Mouse (Mus musculus): ENCODE measurements at regions not wholly inside any gene's neighbourhood (a gene's known extent, or its start where the extent isn't known, plus 50 kb on each side); places are given as distances from the start of the nearest gene placed in this dataset.

- TF ChIP-seq POLR2A (IDR thresholded peaks at IDR 0.05; ENCODE audit: borderline replicate concordance, low read depth, low read length) (no peak), CTCF (IDR thresholded peaks at IDR 0.05; ENCODE audit: low read depth, low read length) (no peak)
Measured at GRCm38 (mm10) chr12:93003125-93003524, 1154.2 kb upstream of the Sel1l start.
